Mouse (Mus musculus) neural tube, embryonic 12.5 days (tissue): ENCODE data around the gene Clip4. TPM values are rescaled to one million over a fixed set of nuclear protein-coding genes. Genes with fewer than 3 reads are reported as not detected.
"Not testable (repeated sequence)": the region's sequence is repeated elsewhere in the genome, so short reads cannot be mapped to it uniquely, and the experiment has no call there.

Experiments
- ATAC-seq: fragments of 200-750 bp; cut with Nextera tagmentation; 2 replicates; pipeline ENCODE4 v1.8.0; 2017; ENCODE audit warnings: low read depth, mild to moderate bottlenecking, moderate TSS enrichment, moderate library complexity; ENCODE audit not compliant: low FRiP score
- H3K27ac ChIP-seq: fragments of 300-500 bp; sonication (generic); 2 replicates; pipeline ENCODE4 v1.5.1; 2016
- H3K27me3 ChIP-seq: fragments of 300-500 bp; sonication (generic); replicated peaks from 2 replicates; pipeline ENCODE4 v1.6.1; 2016; ENCODE audit warnings: mild to moderate bottlenecking
- H3K36me3 ChIP-seq: fragments of 300-500 bp; sonication (generic); 2 replicates; pipeline ENCODE4 v1.6.1; 2016; ENCODE audit warnings: mild to moderate bottlenecking
- H3K4me1 ChIP-seq: fragments of 300-500 bp; sonication (generic); 2 replicates; pipeline ENCODE4 v1.6.1; 2016
- H3K4me2 ChIP-seq: fragments of 300-500 bp; sonication (generic); replicated peaks from 2 replicates; pipeline ENCODE4 v1.6.1; 2016; ENCODE audit warnings: mild to moderate bottlenecking
- H3K4me3 ChIP-seq: fragments of 300-500 bp; sonication (generic); 2 replicates; pipeline ENCODE4 v1.5.1; 2016
- H3K9ac ChIP-seq: fragments of 300-500 bp; sonication (generic); 2 replicates; pipeline ENCODE4 v1.6.1; 2016; ENCODE audit warnings: mild to moderate bottlenecking
- H3K9me3 ChIP-seq: fragments of 300-500 bp; sonication (generic); 2 replicates; pipeline ENCODE4 v1.6.1; 2016; ENCODE audit warnings: mild to moderate bottlenecking
- WGBS: fragments of 180-500 bp; shearing (Covaris S2); methylation state at CpG from one replicate; pipeline ENCODE4 v1.1.7; 2016; 5-methylcytosine and 5-hydroxymethylcytosine counted together
- polyA plus RNA-seq: library from polyadenylated mRNA; unstranded; fragments of >200 nt; fragmentation: Nextera tagmentation; extraction: Ambion mirVana; gene quantifications from 2 replicates; pipeline ENCODE4 v1.2.1, GENCODE M21; 2016

Clip4 gene
- polyA plus RNA-seq, result 9.1 and 9.6 TPM in 2 replicates

DNA sequence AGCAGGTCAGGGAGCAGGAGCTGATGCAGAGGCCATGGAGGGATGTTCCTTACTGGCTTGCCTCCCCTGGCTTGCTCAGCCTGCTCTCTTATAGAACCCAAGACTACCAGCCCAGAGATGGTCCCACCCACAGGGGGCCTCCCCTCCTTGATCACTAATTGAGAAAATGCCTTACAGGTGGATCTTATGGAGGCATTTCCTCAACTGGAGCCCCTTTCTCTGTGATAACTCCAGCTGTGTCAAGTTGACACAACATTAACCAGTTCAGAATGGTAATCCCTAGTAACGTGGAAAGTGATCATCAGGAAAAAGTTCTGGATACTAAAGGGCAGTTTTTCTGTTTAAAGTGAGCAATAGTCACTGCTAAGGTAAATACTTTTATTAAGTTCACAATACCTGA, at the start of gene Clip4:
TSS of gene Clip4 (plus strand) at position 301 of the 400 bp plus-strand sequence.
- H3K4me3 ChIP-seq, H3K36me3 ChIP-seq, H3K9me3 ChIP-seq, H3K27ac ChIP-seq, H3K27me3 ChIP-seq, ATAC-seq, H3K4me1 ChIP-seq, H3K9ac ChIP-seq, H3K4me2 ChIP-seq: not testable (repeated sequence)
- WGBS, result 86% methylated on average over 1 of the region's 1 CpGs

DNA sequence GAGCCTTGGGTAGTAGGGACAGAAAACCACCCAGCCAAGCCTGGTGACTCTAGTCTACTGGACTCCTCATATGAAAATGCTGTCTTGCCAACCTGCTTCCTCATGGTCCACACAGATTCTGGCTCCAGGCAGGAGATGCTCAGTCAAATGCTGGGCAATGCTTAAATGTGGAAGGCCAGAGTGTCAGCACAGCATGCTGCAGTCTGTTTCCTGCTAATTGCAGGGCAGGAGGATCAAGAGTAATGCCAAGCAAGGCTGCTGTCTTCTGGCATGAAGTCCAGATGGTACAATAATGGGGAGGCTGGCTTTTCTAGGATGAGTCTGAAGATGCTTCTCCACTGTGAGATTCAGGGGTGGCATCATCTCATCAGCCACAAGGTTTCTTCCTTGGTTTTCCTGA, 47.8 kb upstream of the Clip4 start:
- ATAC-seq, result no peak
- H3K4me3 ChIP-seq, result no peak overlapping the region

DNA sequence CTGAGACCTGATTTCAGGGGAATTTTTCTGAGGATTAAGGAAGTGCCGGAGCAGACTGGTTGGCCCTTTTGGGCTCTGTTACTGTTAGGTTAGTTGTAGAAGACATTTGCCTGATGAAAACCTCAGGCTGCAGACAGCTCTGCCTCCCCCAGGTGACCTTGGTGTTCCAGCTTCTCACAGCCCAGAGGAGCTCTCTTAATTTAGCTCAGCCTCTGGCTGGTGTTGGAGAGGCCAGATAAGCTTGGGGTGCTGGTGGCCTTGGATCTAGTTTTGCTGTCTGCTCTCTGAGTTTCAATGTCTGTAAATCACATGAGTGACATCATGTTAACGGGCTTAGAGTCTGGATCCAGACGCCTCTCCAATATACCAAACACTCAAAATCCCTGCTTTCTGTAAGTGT, 47.3 kb upstream of the Clip4 start:
- Histone ChIP-seq H3K36me3 (no peaks in the 10 kb centered on the region), H3K4me1 (no peaks in the 10 kb centered on the region), H3K27ac (no peak overlapping the region), H3K27me3 (no peaks in the 10 kb centered on the region), H3K9me3 (no peaks in the 10 kb centered on the region), H3K9ac (no peak overlapping the region), H3K4me2 (no peak overlapping the region), H3K4me3 (no peak overlapping the region)
- 82% methylated on average over 3 of the region's 3 CpGs for WGBS
- ATAC-seq, result no peak

More for the DNA sequence above, 47.8 kb upstream of the Clip4 start:
- Histone ChIP-seq H3K9me3 (no peaks in the 10 kb centered on the region), H3K27me3 (no peaks in the 10 kb centered on the region), H3K27ac (no peak overlapping the region), H3K4me2 (no peak overlapping the region), H3K36me3 (no peaks in the 10 kb centered on the region), H3K9ac (no peak overlapping the region), H3K4me1 (no peaks in the 10 kb centered on the region)

DNA sequence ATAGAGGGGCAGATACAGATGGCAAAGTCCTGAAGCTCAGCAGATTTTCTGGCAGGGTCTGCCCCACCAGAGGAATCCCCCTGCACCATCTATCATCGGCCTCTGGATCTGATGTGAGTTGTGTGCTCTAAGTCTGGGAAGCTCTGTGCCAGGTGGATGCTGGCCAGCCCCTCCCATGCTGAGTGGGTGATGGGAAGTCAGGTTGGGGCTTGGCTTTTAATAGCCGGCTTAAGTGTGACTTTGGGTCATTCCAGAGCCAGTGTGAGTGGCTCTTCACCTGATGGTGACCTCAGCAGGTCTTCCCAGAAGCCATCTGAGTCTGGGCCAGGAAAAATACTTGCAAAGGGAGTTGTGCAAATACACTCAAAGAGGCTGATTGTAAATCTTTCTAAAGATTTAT, 37.6 kb upstream of the Clip4 start:
- WGBS, result 76% methylated on average over 2 of the region's 2 CpGs
- Histone ChIP-seq H3K9me3 (no peaks in the 10 kb centered on the region), H3K9ac (no peak overlapping the region), H3K36me3 (no peaks in the 10 kb centered on the region), H3K4me1 (no peaks in the 10 kb centered on the region), H3K27me3 (no peaks in the 10 kb centered on the region), H3K4me2 (no peak overlapping the region), H3K27ac (no peak overlapping the region), H3K4me3 (no peak overlapping the region)
- no peak for ATAC-seq

DNA sequence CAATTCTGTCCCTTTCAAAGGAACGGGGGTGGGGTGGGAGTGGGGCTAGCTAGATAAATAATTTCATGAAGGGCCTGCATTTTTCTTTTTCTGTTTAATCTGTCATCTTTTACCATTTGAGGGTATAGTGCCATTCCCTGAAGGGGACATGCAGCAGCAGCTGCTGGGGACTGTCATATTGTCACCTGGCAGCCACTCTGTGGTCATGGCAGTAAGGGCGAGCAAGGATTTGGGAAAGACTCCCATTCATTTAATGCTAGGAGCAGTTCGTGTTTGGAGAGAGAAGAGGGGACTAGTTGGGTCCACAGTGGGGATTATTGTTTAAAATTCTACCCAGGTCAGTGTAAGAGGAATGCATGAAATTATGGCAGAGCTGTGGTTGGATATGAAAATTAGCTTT, 31.8 kb upstream of the Clip4 start:
- no peaks in the 10 kb centered on the region for H3K9me3 ChIP-seq
- H3K27me3 ChIP-seq, result no peaks in the 10 kb centered on the region
- H3K36me3 ChIP-seq, result no peaks in the 10 kb centered on the region
- H3K4me1 ChIP-seq, result no peaks in the 10 kb centered on the region
- no peak overlapping the region for H3K9ac ChIP-seq
- WGBS, result 83% methylated on average over 3 of the region's 3 CpGs
- H3K27ac ChIP-seq, result no peak overlapping the region
- no peak overlapping the region for H3K4me2 ChIP-seq
- no peak for ATAC-seq
- H3K4me3 ChIP-seq, result no peak overlapping the region

DNA sequence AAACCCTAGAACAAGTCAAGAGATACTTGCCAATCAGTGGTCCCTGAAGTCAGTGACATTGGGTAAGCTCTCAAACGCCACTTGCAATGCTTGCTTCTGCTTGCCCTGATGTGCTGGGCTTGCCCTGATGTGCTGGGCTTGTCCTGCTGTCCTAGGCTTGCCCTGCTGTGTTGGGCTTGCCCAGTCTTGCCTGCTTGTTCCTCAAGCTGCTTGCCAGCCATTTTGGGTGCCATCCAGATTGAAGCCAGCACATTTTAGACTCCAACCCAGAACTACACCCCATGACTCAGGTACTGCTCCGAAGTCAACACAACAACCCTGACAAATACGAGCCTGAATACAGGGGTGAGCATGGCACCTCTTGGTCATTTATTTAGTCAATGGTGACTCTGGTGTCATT, 26.1 kb upstream of the Clip4 start:
- 92% methylated on average over 3 of the region's 3 CpGs for WGBS
- no peak for ATAC-seq
- H3K4me2 ChIP-seq, result no peak overlapping the region
- no peak overlapping the region for H3K4me3 ChIP-seq
- H3K9ac ChIP-seq, result no peak overlapping the region
- H3K27ac ChIP-seq, result no peak overlapping the region
- H3K36me3 ChIP-seq, result no peaks in the 10 kb centered on the region
- H3K4me1 ChIP-seq, result peaks cover 11% of the 10 kb centered on the region; the same call in 1 of the 2 replicates
- H3K27me3 ChIP-seq, result no peaks in the 10 kb centered on the region
- H3K9me3 ChIP-seq, result no peaks in the 10 kb centered on the region

DNA sequence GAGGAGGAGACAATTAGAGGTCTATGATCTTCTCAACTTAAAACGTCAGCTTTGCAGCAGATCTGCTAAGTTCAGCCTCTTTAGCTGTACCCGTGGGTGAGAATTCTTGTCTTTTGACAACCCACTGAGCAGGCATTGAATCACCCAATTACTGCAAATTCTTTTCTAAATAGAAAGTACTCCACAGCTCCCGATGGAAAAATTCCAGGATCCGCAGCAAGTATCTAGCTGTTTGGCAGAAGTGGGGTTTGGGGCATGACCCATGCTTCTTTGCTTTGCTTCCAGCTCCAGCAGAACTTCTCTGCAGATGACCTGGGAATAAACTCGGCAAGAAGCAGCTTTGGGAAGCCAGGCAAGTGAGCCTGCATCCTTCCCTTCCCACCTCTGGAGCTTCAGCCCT, 25.3 kb upstream of the Clip4 start:
- Histone ChIP-seq H3K9me3 (no peaks in the 10 kb centered on the region), H3K4me2 (no peak overlapping the region), H3K27ac (no peak overlapping the region), H3K4me1 (peaks cover 11% of the 10 kb centered on the region; the same call in 1 of the 2 replicates), H3K36me3 (no peaks in the 10 kb centered on the region), H3K9ac (no peak overlapping the region), H3K4me3 (no peak overlapping the region), H3K27me3 (no peaks in the 10 kb centered on the region)
- no peak for ATAC-seq
- WGBS, result 38% methylated on average over 5 of the region's 5 CpGs

DNA sequence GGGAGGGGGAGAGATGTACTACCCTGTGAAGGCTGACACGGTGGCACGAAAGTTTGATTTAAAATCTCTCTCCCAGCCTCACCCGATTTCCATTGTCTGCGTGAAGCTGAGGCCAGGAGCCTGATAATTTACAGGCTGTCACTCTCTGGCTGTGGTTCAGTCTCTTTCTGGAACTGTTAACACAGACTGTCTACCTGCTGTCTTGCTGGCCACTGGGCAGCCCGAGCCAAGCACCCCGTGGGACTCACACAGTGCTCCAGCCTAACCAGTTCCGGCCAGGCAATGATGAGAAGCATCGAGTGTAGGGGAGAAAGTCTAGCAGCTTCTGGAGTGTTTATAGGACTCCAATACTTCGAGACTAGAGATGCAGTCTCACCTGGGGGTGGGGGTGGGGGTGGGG, 22.2 kb upstream of the Clip4 start:
- no peaks in the 10 kb centered on the region for H3K36me3 ChIP-seq
- no peak overlapping the region for H3K4me2 ChIP-seq
- ATAC-seq, result 0 out of 2 replicates have a peak, but pooled peaks have one; percentile 48
- H3K27ac ChIP-seq, result no peak overlapping the region
- H3K27me3 ChIP-seq, result no peaks in the 10 kb centered on the region
- no peaks in the 10 kb centered on the region for H3K9me3 ChIP-seq
- 55% methylated on average over 9 of the region's 9 CpGs for WGBS
- no peak overlapping the region for H3K4me3 ChIP-seq
- peaks cover 11% of the 10 kb centered on the region; the same call in 1 of the 2 replicates for H3K4me1 ChIP-seq
- H3K9ac ChIP-seq, result no peak overlapping the region

DNA sequence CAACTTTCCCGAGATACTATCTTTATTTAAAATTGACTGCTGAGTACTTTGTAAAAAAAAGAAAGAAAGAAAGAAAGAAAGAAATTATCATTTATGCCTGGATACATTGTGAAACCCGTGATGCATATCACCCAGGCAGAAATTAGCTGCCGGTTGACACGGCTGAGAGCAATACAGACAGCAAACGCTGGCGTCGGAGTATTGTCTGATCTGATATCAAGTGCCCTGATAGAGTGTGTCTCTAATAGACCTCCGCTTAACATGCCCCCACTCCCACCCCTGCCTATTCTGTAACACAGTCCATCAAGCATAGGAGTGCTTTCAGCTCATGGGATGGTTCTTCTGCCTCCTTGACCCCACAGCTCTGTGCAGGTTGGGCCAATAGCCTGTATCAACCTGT, 20.7 kb upstream of the Clip4 start:
- no peak overlapping the region for H3K4me2 ChIP-seq
- no peaks in the 10 kb centered on the region for H3K36me3 ChIP-seq
- H3K9ac ChIP-seq, result no peak overlapping the region
- peaks cover 11% of the 10 kb centered on the region; the same call in 1 of the 2 replicates for H3K4me1 ChIP-seq
- no peak overlapping the region for H3K27ac ChIP-seq
- no peaks in the 10 kb centered on the region for H3K27me3 ChIP-seq
- H3K4me3 ChIP-seq, result no peak overlapping the region
- WGBS, result 75% methylated on average over 8 of the region's 8 CpGs
- no peak for ATAC-seq
- H3K9me3 ChIP-seq, result no peaks in the 10 kb centered on the region

DNA sequence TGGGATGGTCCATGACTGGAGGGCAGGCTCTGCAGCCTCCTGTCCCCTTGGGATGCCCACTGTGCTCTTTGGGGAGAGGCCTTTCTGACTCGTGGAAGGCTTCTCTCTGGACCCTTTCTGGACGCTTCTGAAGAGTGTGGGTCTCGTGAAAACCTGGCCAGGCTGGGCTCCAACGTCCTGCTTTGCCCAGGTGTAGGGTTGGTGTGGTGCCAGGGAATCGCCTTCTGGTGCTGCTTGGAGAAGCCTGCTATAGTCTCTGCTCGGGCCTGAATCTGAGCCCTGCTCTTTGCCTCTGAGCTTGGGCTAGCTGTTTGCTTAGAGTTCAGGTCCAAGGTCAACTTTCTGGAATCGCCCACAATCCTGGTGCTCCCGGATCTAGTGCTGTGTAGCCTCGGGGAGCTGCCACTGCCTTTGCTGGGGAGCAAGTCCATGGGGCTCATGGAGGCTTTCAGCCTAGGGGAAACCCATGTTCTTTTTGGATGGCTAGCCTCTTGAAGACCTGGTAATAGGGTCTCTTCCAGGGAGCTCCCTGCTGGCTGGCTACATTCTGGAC, 18.6 kb upstream of the Clip4 start:
- ATAC-seq, result no peak
- 81% methylated on average over 9 of the region's 9 CpGs for WGBS

DNA sequence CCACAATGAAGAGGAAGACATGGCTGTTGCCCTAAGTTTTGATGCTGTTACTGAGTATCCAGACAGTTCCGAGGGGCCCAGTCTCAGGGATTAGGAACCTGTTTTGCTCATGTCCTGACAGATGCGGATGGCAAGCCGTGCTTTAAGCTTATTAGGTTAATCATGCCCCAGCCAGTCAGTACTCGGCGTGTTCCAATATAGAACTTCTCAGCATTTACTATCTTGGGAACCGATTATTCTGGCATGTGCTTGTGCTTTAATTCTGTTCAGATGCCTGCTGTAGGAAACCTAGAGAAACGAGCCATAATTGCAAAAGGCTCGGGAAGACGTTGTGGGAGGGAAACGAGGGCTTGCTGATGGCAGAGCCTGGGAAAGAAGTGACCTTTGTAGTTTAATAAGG, 15.4 kb upstream of the Clip4 start, which contains the start of gene Pcare:
TSS of gene Pcare (minus strand) at position 64 of the 400 bp plus-strand sequence.
- 86% methylated on average over 10 of the region's 10 CpGs for WGBS
- H3K4me2 ChIP-seq, result no peak within 1 kb of the TSS
- H3K27ac ChIP-seq, result no peak within 1 kb of the TSS
- H3K9me3 ChIP-seq, result no peaks in the 10 kb centered on the region
- H3K4me1 ChIP-seq, result no peaks in the 10 kb centered on the region; the same call in 1 of the 2 replicates
- no peaks in the 10 kb centered on the region for H3K27me3 ChIP-seq
- H3K9ac ChIP-seq, result no peak within 1 kb of the TSS
- H3K36me3 ChIP-seq, result no peaks in the 10 kb centered on the region
- no peak within 1 kb of the TSS for H3K4me3 ChIP-seq
- ATAC-seq, result no peak

More for the DNA sequence above, 18.6 kb upstream of the Clip4 start:
- Histone ChIP-seq H3K27me3 (no peaks in the 10 kb centered on the region), H3K9ac (no peak overlapping the region), H3K4me1 (peaks cover 11% of the 10 kb centered on the region; the same call in 1 of the 2 replicates), H3K4me2 (no peak overlapping the region), H3K36me3 (no peaks in the 10 kb centered on the region), H3K27ac (no peak overlapping the region), H3K9me3 (no peaks in the 10 kb centered on the region), H3K4me3 (no peak overlapping the region)

DNA sequence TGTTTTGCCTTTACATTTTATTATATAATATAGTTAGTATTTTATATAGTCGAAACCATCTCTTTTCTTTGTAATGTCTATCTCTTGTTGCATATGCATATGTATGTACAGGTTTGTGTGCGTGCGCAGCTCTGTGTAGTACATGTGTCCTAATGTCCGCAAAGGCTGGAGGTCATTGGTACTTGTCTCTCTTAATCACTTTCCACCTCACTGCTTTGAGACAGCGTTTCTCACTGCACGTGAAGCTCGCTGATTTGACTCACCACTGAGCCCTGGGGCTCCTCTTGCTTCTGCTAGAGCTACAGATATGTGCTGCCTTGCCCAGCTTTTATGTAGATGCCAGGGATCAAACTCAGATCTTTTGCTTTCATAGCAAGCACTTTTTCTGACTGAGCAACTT, 7.7 kb upstream of the Clip4 start:
- H3K9ac ChIP-seq, result no peak overlapping the region
- H3K4me2 ChIP-seq, result no peak overlapping the region
- H3K36me3 ChIP-seq, result no peaks in the 10 kb centered on the region
- H3K27me3 ChIP-seq, result no peaks in the 10 kb centered on the region
- H3K4me3 ChIP-seq, result no peak overlapping the region
- WGBS, result 80% methylated on average over 7 of the region's 7 CpGs
- H3K27ac ChIP-seq, result no peak overlapping the region
- no peak for ATAC-seq
- H3K4me1 ChIP-seq, result no peaks in the 10 kb centered on the region
- H3K9me3 ChIP-seq, result no peaks in the 10 kb centered on the region

DNA sequence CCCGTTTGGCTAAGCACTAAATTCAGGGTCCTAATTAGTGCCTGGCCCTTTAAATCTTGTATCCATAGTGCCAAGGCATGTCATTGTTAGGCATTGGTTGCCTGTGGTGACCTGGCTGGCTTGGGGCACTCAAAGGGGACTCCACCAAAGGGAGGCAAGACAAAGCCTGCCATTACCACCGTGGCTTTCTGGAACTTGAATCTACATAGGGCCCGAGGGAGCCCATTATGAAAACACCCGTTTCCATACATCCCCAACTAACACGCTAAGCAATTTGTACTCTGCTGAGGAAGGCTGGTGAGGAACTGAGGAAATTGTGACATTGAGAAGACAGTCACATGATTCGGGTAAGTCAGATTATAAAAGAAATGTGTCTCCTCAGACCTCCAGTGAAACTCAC, 1.3 kb downstream of the Clip4 start:
- Histone ChIP-seq H3K4me2 (0 out of 2 replicates have a peak overlapping the region, but pooled peaks have one; percentile 19), H3K4me3 (no peak overlapping the region), H3K36me3 (no peaks in the 10 kb centered on the region), H3K27ac (no peak overlapping the region), H3K4me1 (peaks cover 9% of the 10 kb centered on the region), H3K9me3 (no peaks in the 10 kb centered on the region), H3K9ac (no peak overlapping the region), H3K27me3 (no peaks in the 10 kb centered on the region)
- ATAC-seq, result 0 out of 2 replicates have a peak, but pooled peaks have one; percentile 63
- WGBS, result 6% methylated on average over 6 of the region's 6 CpGs
